Mouse (Mus musculus): ENCODE measurements at regions not wholly inside any gene's neighbourhood (a gene's known extent, or its start where the extent isn't known, plus 50 kb on each side); places are given as distances from the start of the nearest gene placed in this dataset.
"Not testable (repeated sequence)": the region's sequence is repeated elsewhere in the genome, so short reads cannot be mapped to it uniquely, and the experiment has no call there.

- in situ Hi-C loops (cut with MboI, MseI), result no loop called here
Observed at GRCm38 (mm10) chr5:18502831-18503230, 142.7 kb upstream of the Gnai1 start.

GRCm38 (mm10) chr5:18494305-18494704 lies 134.2 kb upstream of the Gnai1 start:
- in situ Hi-C loops (cut with MboI, MseI), result no loop called here

DNA sequence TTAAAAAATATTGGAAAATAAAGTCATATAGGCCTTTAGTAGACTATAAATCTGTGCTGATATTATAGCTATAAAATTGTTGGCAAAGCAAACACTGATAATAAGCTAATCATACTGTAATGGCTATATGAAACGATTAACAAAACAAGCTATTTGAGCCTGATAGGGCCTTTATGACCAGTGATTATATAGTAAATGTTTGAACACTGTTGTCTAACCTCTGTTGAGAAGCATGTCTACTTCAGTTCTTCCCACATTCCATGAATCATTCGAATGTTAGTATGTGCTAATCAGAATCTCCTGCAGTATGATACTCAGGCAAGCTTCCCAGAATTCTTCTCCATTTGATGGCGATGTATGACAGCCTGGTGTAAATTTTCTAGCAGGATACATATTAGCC lies 129.6 kb upstream of the Gnai1 start:
- in situ Hi-C loops (cut with MboI, MseI), result no loop called here

DNA sequence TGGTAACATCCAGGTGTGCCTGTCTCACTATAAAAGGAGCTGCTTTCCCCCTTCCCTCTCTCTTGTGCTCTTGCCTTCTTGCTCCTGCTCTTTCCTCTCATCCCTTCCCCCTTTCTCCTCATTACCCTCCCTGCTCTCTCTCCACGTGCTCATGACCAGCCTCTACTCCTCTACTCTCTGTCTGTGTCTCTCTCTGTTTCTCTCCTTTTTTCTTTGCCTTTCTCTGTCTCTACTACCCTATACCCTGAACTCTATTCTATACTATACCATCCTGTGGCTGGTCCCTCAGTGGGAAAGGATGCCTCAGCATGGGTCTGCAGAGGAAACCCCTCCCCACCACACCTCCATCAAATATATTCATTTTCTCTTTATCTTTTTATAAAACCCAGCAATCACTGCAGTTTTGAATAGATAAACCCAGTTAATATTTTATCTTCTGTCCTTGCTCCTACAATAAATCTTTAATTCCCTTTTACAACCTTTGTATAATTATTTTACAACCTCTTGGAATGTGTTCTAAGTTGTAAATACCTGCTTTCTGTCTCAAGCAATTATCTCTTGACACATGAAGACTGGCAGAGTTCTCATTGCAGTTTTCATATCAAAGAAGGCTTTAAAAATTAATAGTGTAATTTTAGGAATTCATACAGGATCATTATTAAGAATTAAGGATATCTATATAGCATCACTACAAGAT lies 127.1 kb upstream of the Gnai1 start:
- in situ Hi-C loops (cut with MboI, MseI), result no loop called here

DNA sequence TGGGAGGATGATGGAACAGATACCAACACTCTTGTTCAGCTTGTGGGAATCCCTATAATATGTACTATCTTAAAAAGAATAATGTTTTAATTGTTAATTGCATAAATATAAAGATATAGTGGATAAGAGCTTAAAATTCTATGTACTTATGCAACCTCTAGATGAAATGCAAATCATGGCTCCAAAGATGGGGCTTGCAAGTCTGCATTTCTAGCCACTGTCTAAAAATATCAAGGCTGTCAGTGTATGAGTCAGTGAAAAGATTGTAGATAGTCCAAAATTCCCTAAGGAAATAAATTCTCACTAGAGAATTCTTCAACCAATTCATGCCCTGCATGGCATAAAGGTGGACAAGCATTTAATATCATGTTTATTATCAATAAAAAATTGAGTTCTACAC lies 124.2 kb upstream of the Gnai1 start:
- in situ Hi-C loops (cut with MboI, MseI), result no loop called here

DNA sequence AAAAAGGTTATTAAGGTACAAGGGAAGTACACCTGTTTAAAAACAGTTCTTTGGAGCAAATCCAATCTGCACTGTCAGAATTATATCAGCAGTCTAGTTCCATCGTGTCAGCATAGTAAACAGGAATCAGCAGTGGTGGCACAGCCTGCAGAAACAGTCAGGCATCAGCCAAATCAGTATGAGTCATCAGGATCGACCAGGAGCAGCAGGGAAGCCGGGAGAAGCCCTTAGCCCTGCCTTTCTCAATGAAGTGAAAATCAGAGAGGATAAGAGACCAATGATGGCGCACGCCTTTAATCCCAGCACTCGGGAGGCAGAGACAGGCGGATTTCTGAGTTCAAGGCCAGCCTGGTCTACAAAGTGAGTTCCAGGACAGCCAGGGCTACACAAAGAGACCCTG lies 118.3 kb upstream of the Gnai1 start:
- in situ Hi-C loops (cut with MboI, MseI), result loop anchor here (10.0 kb wide), 1 partner anchor 926 kb away; no protein-coding TSS in a partner anchor

GRCm38 (mm10) chr5:18477372-18478017 lies 117.3 kb upstream of the Gnai1 start:
- in situ Hi-C loops (cut with MboI, MseI), result loop anchor here (10.0 kb wide), 1 partner anchor 927 kb away; no protein-coding TSS in a partner anchor

DNA sequence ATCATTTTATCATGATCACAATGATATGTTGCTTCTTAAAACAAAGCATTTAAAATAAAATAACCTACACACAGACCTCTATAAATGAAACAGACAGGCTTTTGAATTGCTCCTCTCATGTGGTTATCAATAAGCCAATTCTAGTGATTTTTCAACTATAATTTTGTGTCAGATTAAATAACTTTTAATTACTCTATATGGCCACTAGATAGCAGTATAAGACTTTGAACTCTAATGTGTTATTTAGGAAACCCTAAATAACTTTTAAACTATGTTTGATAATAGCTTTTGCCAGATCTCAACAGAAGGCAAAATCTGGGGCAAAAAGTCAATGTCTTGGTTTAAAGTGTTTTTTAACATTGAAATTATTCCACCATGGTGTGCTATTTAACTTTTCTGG lies 112.0 kb upstream of the Gnai1 start:
- in situ Hi-C loops (cut with MboI, MseI), result loop anchor here (10.0 kb wide), 1 partner anchor 933 kb away; no protein-coding TSS in a partner anchor

GRCm38 (mm10) chr5:18457771-18458170 lies 97.6 kb upstream of the Gnai1 start:
- in situ Hi-C loops (cut with MboI, MseI), result no loop called here

GRCm38 (mm10) chr5:18456196-18456595 lies 96.0 kb upstream of the Gnai1 start:
- in situ Hi-C loops (cut with MboI, MseI), result no loop called here

- in situ Hi-C loops (cut with MboI, MseI), result not testable (repeated sequence)
Observed at GRCm38 (mm10) chr5:18452871-18453757, 93.0 kb upstream of the Gnai1 start.

DNA sequence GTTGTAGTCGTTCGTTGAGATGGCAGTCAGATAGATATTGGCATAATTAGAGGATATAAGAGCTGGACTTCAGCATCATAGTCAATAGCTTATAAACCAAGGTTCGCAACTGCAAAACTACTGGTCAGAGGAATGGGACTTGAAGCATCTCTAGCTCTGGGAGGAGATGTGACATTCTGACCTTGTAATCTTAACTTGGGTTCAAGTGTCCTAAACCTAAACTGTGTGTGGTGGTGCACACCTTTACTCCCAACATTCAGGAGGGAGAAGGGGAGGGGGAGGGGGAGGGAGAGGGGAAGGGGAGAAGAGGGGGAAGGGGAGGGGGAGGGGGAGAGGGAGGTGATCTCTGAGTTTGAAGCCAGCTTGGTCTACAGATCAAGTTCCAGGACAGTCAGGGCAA lies 89.1 kb upstream of the Gnai1 start:
- in situ Hi-C loops (cut with MboI, MseI), result loop anchor here (10.0 to 25.0 kb wide), 2 partner anchors 362 to 364 kb away; no protein-coding TSS in a partner anchor

DNA sequence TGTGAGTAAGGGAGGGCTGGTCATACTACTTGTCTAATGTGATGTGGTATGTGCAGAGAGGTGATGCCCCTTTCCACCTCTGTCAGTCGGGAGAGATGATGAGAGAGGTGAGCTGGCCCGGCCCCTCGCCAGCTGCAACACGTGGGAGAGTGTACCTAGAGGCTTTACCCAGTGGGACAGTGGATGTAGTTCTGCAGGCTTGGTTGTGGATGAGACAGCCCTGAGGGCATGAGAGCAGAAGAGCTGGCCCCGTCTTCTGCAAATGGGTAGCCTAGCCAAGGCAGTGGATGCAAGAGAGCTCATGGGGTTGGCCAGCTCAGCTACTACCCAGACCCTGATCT lies 88.1 kb upstream of the Gnai1 start:
- in situ Hi-C loops (cut with MboI, MseI), result loop anchor here (10.0 to 25.0 kb wide), 2 partner anchors 361 to 363 kb away; no protein-coding TSS in a partner anchor

GRCm38 (mm10) chr5:18447665-18448329 lies 87.6 kb upstream of the Gnai1 start:
- in situ Hi-C loops (cut with MboI, MseI), result loop anchor here (10.0 to 25.0 kb wide), 2 partner anchors 360 to 363 kb away; no protein-coding TSS in a partner anchor

- in situ Hi-C loops (cut with MboI, MseI), result loop anchor here (10.0 to 25.0 kb wide), 2 partner anchors 359 to 361 kb away; no protein-coding TSS in a partner anchor
Observed at GRCm38 (mm10) chr5:18445969-18446368, 85.8 kb upstream of the Gnai1 start.

GRCm38 (mm10) chr5:18439986-18440385 lies 79.8 kb upstream of the Gnai1 start:
- in situ Hi-C loops (cut with MboI, MseI), result loop anchor here (10.0 to 25.0 kb wide), 2 partner anchors 353 to 355 kb away; no protein-coding TSS in a partner anchor

- in situ Hi-C loops (cut with MboI, MseI), result loop anchor here in 1 of 2 experiments (25.0 kb wide), 1 partner anchor 352 kb away; no protein-coding TSS in a partner anchor
Observed at GRCm38 (mm10) chr5:18439281-18439680, 79.1 kb upstream of the Gnai1 start.

DNA sequence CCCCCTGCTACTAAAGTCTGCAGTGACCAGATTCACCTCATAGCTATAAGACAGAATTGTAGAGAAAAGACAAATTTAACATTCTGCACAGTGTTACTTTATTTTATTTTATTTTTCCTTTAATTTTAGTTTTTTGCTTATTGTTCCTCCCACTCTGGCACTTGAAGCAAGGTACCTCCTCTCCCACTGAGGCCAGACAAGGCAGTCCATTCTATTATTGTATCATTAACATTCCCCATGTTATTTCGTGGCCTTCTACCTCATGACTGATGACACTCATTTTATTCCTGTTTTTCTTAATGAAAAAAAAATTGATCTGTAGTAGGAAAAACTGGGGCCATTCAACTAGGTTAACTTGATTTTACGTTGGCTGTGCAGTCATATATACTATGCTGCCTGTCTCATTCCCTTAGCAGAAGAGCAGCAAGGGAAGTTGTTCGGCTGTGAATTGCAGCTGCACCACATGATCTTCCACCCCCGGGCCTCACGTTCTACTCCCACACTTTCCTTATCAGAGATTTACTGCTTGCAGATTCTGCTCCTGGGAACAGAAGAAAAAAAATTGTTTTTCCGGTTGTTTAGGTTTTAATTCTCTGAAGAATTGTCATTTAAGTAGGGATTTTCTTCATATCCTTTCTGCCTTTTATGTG lies 76.1 kb upstream of the Gnai1 start:
- in situ Hi-C loops (cut with MboI, MseI), result loop anchor here in 1 of 2 experiments (25.0 kb wide), 1 partner anchor 349 kb away; no protein-coding TSS in a partner anchor

DNA sequence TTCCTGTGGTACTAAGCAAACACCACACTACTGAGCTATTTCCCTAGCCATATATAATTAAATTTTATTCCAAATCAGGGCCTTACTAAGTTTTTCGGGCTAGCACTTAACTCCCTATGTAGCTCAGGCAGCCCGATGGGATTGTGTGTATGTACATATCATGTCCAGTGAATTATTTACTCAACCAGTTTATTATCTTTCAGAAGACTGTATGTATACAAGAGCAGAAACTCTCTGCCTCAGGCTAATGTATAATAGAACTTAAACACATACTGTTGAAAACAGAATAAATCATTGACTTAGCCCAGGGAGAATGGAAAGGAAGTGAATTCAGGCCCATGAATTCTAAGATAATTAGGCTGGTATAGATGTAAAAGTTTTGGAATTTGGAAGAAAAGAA lies 74.1 kb upstream of the Gnai1 start:
- in situ Hi-C loops (cut with MboI, MseI), result loop anchor here in 1 of 2 experiments (25.0 kb wide), 1 partner anchor 347 kb away; no protein-coding TSS in a partner anchor

- in situ Hi-C loops (cut with MboI, MseI), result loop anchor here in 1 of 2 experiments (25.0 kb wide), 1 partner anchor 346 kb away; no protein-coding TSS in a partner anchor
Observed at GRCm38 (mm10) chr5:18433287-18433686, 73.1 kb upstream of the Gnai1 start.
